Mouse (Mus musculus) MEL (cell line): ENCODE measurements around the gene Arih2. TPM values are rescaled to one million over a fixed set of nuclear protein-coding genes. Genes with fewer than 3 reads are reported as not detected.

ENCODE experiments used
- DNase-seq: peaks from one replicate; pipeline ENCODE4 v3.0.0; 2011; ENCODE audit warnings: low read depth, low spot score
- H3K27ac ChIP-seq: 2 replicates; pipeline ENCODE4 v1.5.1; 2012; ENCODE audit warnings: low read depth, mild to moderate bottlenecking, control low read depth, low read length, moderate library complexity; ENCODE audit not compliant: control insufficient read depth
- H3K27me3 ChIP-seq, 2 experiments: fragments of 150-350 bp in 1 of 2; sonication (generic) in 1 of 2; 2 replicates each; pipeline ENCODE4 v1.6.1; 2012; ENCODE audit warnings: low read length in 2 of 2, mild to moderate bottlenecking in 2 of 2, improper control_type of control experiment in 1 of 2, moderate library complexity in 1 of 2; ENCODE audit not compliant: insufficient read depth in 2 of 2, control insufficient read depth in 1 of 2
- H3K36me3 ChIP-seq, 2 experiments: 2 replicates each; pipeline ENCODE4 v1.6.1; 2012 to 2014; ENCODE audit warnings: low read length in 2 of 2, improper control_type of control experiment in 1 of 2, inconsistent platforms in 1 of 2, mild to moderate bottlenecking in 1 of 2; ENCODE audit not compliant: insufficient read depth in 2 of 2, control insufficient read depth in 1 of 2
- H3K4me1 ChIP-seq, 2 experiments: fragments of 150-350 bp in 1 of 2; sonication (generic) in 1 of 2; 2 replicates each; pipeline ENCODE4 v1.6.1; 2012; ENCODE audit warnings: low read length in 2 of 2, improper control_type of control experiment in 1 of 2, mild to moderate bottlenecking in 1 of 2; ENCODE audit not compliant: insufficient read depth in 2 of 2, control insufficient read depth in 1 of 2
- H3K4me3 ChIP-seq, 2 experiments: fragments of 150-350 bp in 1 of 2; sonication (generic) in 1 of 2; 2 replicates each; pipeline ENCODE4 v1.5.1; 2012; ENCODE audit warnings: low read depth in 2 of 2, low read length in 2 of 2, mild to moderate bottlenecking in 2 of 2, moderate library complexity in 2 of 2, control low read depth in 1 of 2, improper control_type of control experiment in 1 of 2; ENCODE audit not compliant: control insufficient read depth in 1 of 2, insufficient read depth in 1 of 2
- H3K79me2 ChIP-seq: 2 replicates; pipeline ENCODE4 v1.6.1; 2012; ENCODE audit warnings: mild to moderate bottlenecking, low read length, moderate library complexity; ENCODE audit not compliant: control insufficient read depth, poor library complexity, insufficient read depth
- H3K9ac ChIP-seq: 2 replicates; pipeline ENCODE4 v1.6.1; 2012; ENCODE audit warnings: low read depth, mild to moderate bottlenecking, control low read depth, low read length, moderate library complexity; ENCODE audit not compliant: control insufficient read depth, poor library complexity, severe bottlenecking
- H3K9me3 ChIP-seq: fragments of 150-350 bp; sonication (generic); replicated peaks from 2 replicates; pipeline ENCODE4 v1.6.1; 2012; ENCODE audit warnings: mild to moderate bottlenecking, low read length, improper control_type of control experiment, moderate library complexity; ENCODE audit not compliant: insufficient read depth
- CHD1 ChIP-seq: IDR thresholded peaks from 2 replicates; pipeline ENCODE4 v1.6.1; 2012; ENCODE audit warnings: low read depth, mild to moderate bottlenecking, inconsistent platforms, low read length, improper control_type of control experiment
- CHD2 ChIP-seq: IDR thresholded peaks from 2 replicates; pipeline ENCODE4 v1.6.1; 2011; ENCODE audit warnings: low read length, improper control_type of control experiment
- CTCF ChIP-seq, 3 experiments: IDR thresholded peaks in 2 of 3; conservative IDR thresholded peaks in 1 of 3; 2 replicates each; pipeline ENCODE4 v1.5.1; 2011 to 2012; ENCODE audit warnings: low read length in 3 of 3, low read depth in 2 of 3, mild to moderate bottlenecking in 2 of 3, improper control_type of control experiment in 1 of 3, inconsistent platforms in 1 of 3, mixed read lengths in 1 of 3, moderate library complexity in 1 of 3; ENCODE audit not compliant: control insufficient read depth in 1 of 3, insufficient read depth in 1 of 3, poor library complexity in 1 of 3, severe bottlenecking in 1 of 3
- ELF1 ChIP-seq: IDR thresholded peaks from 2 replicates; pipeline ENCODE4 v1.6.1; 2014; ENCODE audit warnings: low read depth, mild to moderate bottlenecking, inconsistent platforms, low read length, improper control_type of control experiment, moderate library complexity
- EP300 ChIP-seq, 2 experiments: IDR thresholded peaks; 2 replicates each; pipeline ENCODE4 v1.6.1; 2011; ENCODE audit warnings: improper control_type of control experiment in 2 of 2, low read length in 2 of 2, low read depth in 1 of 2, mild to moderate bottlenecking in 1 of 2
- HCFC1 ChIP-seq: IDR thresholded peaks from 2 replicates; pipeline ENCODE4 v1.6.1; 2012; ENCODE audit warnings: low read depth, mild to moderate bottlenecking, inconsistent platforms, low read length, improper control_type of control experiment, moderate library complexity
- MAX ChIP-seq: IDR thresholded peaks from 2 replicates; pipeline ENCODE4 v1.6.1; 2011; ENCODE audit warnings: low read length, improper control_type of control experiment
- MAZ ChIP-seq: IDR thresholded peaks from 2 replicates; pipeline ENCODE4 v1.6.1; 2012; ENCODE audit warnings: low read depth, mild to moderate bottlenecking, inconsistent platforms, low read length, improper control_type of control experiment
- MEF2A ChIP-seq: IDR thresholded peaks from 2 replicates; pipeline ENCODE4 v1.6.1; 2014; ENCODE audit warnings: low read depth, mild to moderate bottlenecking, inconsistent platforms, low read length, improper control_type of control experiment; ENCODE audit not compliant: poor library complexity, insufficient replicate concordance, severe bottlenecking; ENCODE audit errors: extremely low read depth
- MXI1 ChIP-seq: IDR thresholded peaks from 2 replicates; pipeline ENCODE4 v1.6.1; 2011; ENCODE audit warnings: mild to moderate bottlenecking, low read depth, low read length, improper control_type of control experiment
- MYB ChIP-seq: IDR thresholded peaks from 2 replicates; pipeline ENCODE4 v1.6.1; 2011; ENCODE audit warnings: mild to moderate bottlenecking, low read depth, low read length, improper control_type of control experiment
- MYC ChIP-seq: IDR thresholded peaks from 2 replicates; pipeline ENCODE4 v1.6.1; 2011; ENCODE audit warnings: low read depth, mild to moderate bottlenecking, low read length, improper control_type of control experiment, moderate library complexity
- NELFE ChIP-seq: IDR thresholded peaks from 2 replicates; pipeline ENCODE4 v1.6.1; 2011; ENCODE audit warnings: low read depth, low read length, improper control_type of control experiment
- NRF1 ChIP-seq: IDR thresholded peaks from 2 replicates; pipeline ENCODE4 v1.6.1; 2014; ENCODE audit warnings: low read depth, mild to moderate bottlenecking, inconsistent platforms, low read length, improper control_type of control experiment, moderate library complexity; ENCODE audit not compliant: poor library complexity, insufficient read depth, severe bottlenecking
- POLR2A ChIP-seq, 2 experiments: IDR thresholded peaks; 2 replicates each; pipeline ENCODE4 v1.6.1; 2011 to 2012; ENCODE audit warnings: low read length in 2 of 2, mild to moderate bottlenecking in 2 of 2, control low read depth in 1 of 2, improper control_type of control experiment in 1 of 2, low read depth in 1 of 2, moderate library complexity in 1 of 2; ENCODE audit not compliant: control insufficient read depth in 1 of 2, insufficient read depth in 1 of 2, poor library complexity in 1 of 2
- POLR2AphosphoS2 ChIP-seq: IDR thresholded peaks from 2 replicates; pipeline ENCODE4 v1.6.1; 2011; ENCODE audit warnings: low read length, improper control_type of control experiment
- POLR2AphosphoS5 ChIP-seq: IDR thresholded peaks from 2 replicates; pipeline ENCODE4 v1.6.1; 2012; ENCODE audit warnings: low read depth, borderline replicate concordance, mild to moderate bottlenecking, inconsistent platforms, low read length, moderate library complexity, mixed read lengths
- RCOR1 ChIP-seq: IDR thresholded peaks from 2 replicates; pipeline ENCODE4 v1.6.1; 2012; ENCODE audit warnings: low read depth, mild to moderate bottlenecking, inconsistent platforms, low read length, improper control_type of control experiment
- SIN3A ChIP-seq: IDR thresholded peaks from 2 replicates; pipeline ENCODE4 v1.6.1; 2012; ENCODE audit warnings: low read length, improper control_type of control experiment, inconsistent platforms
- TBP ChIP-seq: IDR thresholded peaks from 2 replicates; pipeline ENCODE4 v1.8.0; 2011; ENCODE audit warnings: low read depth, low read length, improper control_type of control experiment
- TCF12 ChIP-seq: IDR thresholded peaks from 2 replicates; pipeline ENCODE4 v1.6.1; 2014; ENCODE audit warnings: low read depth, mild to moderate bottlenecking, inconsistent platforms, low read length, improper control_type of control experiment, moderate library complexity
- UBTF ChIP-seq: IDR thresholded peaks from 2 replicates; pipeline ENCODE4 v1.6.1; 2012; ENCODE audit warnings: low read depth, mild to moderate bottlenecking, inconsistent platforms, low read length, improper control_type of control experiment, moderate library complexity, borderline replicate concordance; ENCODE audit not compliant: insufficient read depth
- ZMIZ1 ChIP-seq: IDR thresholded peaks from 2 replicates; pipeline ENCODE4 v1.6.1; 2012; ENCODE audit warnings: low read depth, mild to moderate bottlenecking, inconsistent platforms, low read length, improper control_type of control experiment, moderate library complexity
- ZNF384 ChIP-seq: IDR thresholded peaks from 2 replicates; pipeline ENCODE4 v1.6.1; 2012; ENCODE audit warnings: low read depth, mild to moderate bottlenecking, inconsistent platforms, low read length, improper control_type of control experiment
- polyA plus RNA-seq, 2 experiments: library from polyadenylated mRNA; stranded (reverse) in 1 of 2; unstranded in 1 of 2; fragments of >175 nt in 1 of 2; fragments of >200 nt in 1 of 2; gene quantifications; 2 replicates each; pipeline versions ENCODE4 v1.2.1 to v1.2.4; 2012; ENCODE audit warnings: low replicate concordance in 2 of 2, low read depth in 1 of 2; ENCODE audit not compliant: insufficient read length in 2 of 2, insufficient read depth in 1 of 2, missing spikeins in 1 of 2
- total RNA-seq: library from RNA; depleted of rRNA; stranded (reverse); fragments of 300-350 nt; gene quantifications from 2 replicates; pipeline ENCODE4 v1.2.3, GENCODE M21; 2012

The Arih2 gene
- total and polyA plus RNA-seq, 3 experiments, result 59.6 to 66.5 TPM; not detected in 1

DNA sequence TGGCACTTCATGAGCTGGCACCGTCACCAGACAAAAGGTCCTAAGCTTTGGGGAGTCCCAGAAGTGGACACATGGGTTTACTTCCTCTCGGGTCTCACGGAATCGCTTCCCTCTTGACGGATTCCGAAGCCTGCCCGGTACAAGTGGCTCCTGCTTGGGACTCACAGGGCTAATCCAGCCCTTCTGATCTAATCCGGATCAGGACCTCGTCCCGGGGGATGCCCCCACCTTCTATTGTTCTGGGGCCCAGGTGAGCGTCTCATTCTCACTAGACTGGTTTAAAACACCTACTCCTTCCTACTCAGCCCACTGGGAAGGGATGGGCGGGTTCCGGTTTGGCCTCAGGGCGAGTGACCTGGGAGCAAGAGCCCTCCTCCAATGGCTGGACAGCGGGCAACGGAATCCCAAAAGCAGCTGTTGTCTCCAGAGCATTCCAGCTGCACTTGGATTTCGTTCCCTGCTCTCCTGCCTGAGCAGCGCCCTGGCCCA lies 81.2 kb downstream of the Arih2 start:
- H3K27ac ChIP-seq, result peak overlapping the region; percentile 90
- no peak for DNase-seq
- H3K4me3 ChIP-seq, result peak overlapping the region; percentile 60 to 79
- H3K9ac ChIP-seq, result peak overlapping the region; percentile 89
- H3K4me1 ChIP-seq, result peaks cover 0 to 35% of the 10 kb centered on the region in 2 experiments; a peak in 3 of 4 replicates
- peaks cover 2 to 23% of the 10 kb centered on the region in 2 experiments for H3K36me3 ChIP-seq
- no peaks in the 10 kb centered on the region for H3K9me3 ChIP-seq
- TF ChIP-seq MAZ, result no peak
- TF ChIP-seq CHD1, result 0 out of 2 replicates have a peak, but pooled peaks have one; percentile 67
- peaks cover 28% of the 10 kb centered on the region for H3K79me2 ChIP-seq
- no peaks in the 10 kb centered on the region for H3K27me3 ChIP-seq

DNA sequence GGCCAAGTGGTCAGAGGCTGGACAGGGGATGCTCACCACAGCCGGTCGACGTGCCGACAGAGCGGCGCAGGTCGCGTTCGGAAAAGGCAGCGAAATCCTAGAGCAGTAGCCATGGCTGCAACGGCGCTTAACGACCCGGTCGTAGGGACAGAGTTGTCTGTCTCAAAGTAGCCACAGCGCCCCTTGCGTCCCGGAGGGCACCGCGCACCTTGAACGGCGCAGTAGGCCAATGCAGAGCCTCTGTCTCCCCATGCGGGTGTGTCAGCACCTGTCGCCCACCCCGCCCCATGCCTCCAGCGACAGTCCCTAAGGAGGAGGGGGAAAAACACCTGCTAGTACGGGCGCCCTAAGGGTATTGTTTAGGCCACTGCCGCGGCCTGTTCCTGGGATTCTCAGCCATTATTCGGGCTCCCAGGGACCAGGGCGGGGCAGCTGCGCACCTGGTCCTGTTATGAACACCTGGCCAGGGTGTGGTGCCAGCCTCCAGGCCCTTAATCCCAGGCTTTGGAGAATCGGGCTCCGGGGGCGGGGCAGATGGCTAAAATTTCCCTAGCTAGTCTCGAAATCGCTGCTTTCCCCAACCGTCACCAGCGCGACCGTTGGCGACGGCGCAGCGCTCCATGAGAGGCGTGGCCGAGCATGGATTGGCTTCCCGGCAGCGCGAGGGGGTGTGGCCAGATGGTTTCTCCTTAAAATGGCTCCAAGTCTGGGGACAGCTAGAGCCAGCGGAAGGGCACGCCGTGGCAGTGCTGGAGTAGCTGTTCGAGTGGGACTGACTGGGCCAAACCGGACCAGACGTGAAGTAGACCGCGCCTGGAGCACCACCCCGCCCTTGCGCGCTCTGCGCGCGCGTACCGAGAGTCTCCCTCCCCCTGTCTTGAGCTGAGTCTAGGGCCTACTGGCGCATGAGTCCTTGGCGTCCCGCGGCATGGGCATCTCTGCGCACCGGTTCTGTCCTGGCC lies 82.1 kb downstream of the Arih2 start, which contains the start of gene Ndufaf3:
Gene Ndufaf3, minus strand, starts transcription at position 620 of the 962 bp plus-strand sequence.
- H3K4me3 ChIP-seq, result peak within 1 kb of the TSS; percentile 66 to 79
- TF ChIP-seq ZNF384, result no peak
- peak; percentile 79 to 89 (median 85) for TF ChIP-seq CTCF (IDR thresholded peaks at IDR 0.05 in 2 of 3, conservative IDR thresholded peaks at IDR 0.05 in 1 of 3; ENCODE audit: control insufficient read depth in 1 of 3, insufficient read depth in 1 of 3, low read depth in 2 of 3, low read length in 3 of 3, poor library complexity in 1 of 3, severe bottlenecking in 1 of 3)
- peak; percentile 99 for TF ChIP-seq MYB
- TF ChIP-seq CHD1, result 0 out of 2 replicates have a peak, but pooled peaks have one; percentile 6
- TF ChIP-seq CHD2, result no peak
- no peak for TF ChIP-seq RCOR1
- TF ChIP-seq MAX, result 0 out of 2 replicates have a peak, but pooled peaks have one; percentile 62
- peak in 1 of 2 experiments; percentile 83; a peak in 2 of 4 replicates for TF ChIP-seq EP300 (IDR thresholded peaks at IDR 0.05; ENCODE audit: low read depth in 1 of 2, low read length in 2 of 2)
- TF ChIP-seq TBP, result peak; percentile 98
- no peak; the same call in 1 of the 2 replicates for TF ChIP-seq MYC
- TF ChIP-seq SIN3A, result peak; percentile 77; the same call in 1 of the 2 replicates
- no peak; the same call in 1 of the 2 replicates for TF ChIP-seq MAZ
- TF ChIP-seq NELFE, result peak; percentile 99
- TF ChIP-seq POLR2AphosphoS5, result no peak
- TF ChIP-seq HCFC1, result peak; percentile 77
- no peak for TF ChIP-seq MEF2A
- TF ChIP-seq ELF1, result peak; percentile 44
- TF ChIP-seq UBTF, result peak; percentile 83; the same call in 1 of the 2 replicates
- TF ChIP-seq NRF1, result peak; percentile 51; the same call in 1 of the 2 replicates
- peak; percentile 85 for TF ChIP-seq MXI1
- TF ChIP-seq POLR2AphosphoS2, result peak; percentile 80; the same call in 1 of the 2 replicates
- peak; percentile 97 for TF ChIP-seq ZMIZ1
- peak; percentile 55 for TF ChIP-seq TCF12
- TF ChIP-seq POLR2A (IDR thresholded peaks at IDR 0.05; ENCODE audit: control insufficient read depth in 1 of 2, insufficient read depth in 1 of 2, low read depth in 1 of 2, low read length in 2 of 2, poor library complexity in 1 of 2), result peak; percentile 95 to 98
- H3K9ac ChIP-seq, result peak within 1 kb of the TSS; percentile 89
- H3K36me3 ChIP-seq, result peaks cover 4 to 27% of the 10 kb centered on the region in 2 experiments
- no peaks in the 10 kb centered on the region for H3K27me3 ChIP-seq
- H3K79me2 ChIP-seq, result peaks cover 32% of the 10 kb centered on the region
- H3K4me1 ChIP-seq, result peaks cover 0 to 40% of the 10 kb centered on the region in 2 experiments; a peak in 3 of 4 replicates
- no peaks in the 10 kb centered on the region for H3K9me3 ChIP-seq
- DNase-seq, result peak; percentile 97
- H3K27ac ChIP-seq, result peak within 1 kb of the TSS; percentile 90
